Mouse (Mus musculus) spleen, adult 12 weeks (tissue): ENCODE results near the gene Sfn.

ENCODE experiments used
- DNase-seq: peaks from one replicate; pipeline ENCODE4 v3.0.0; 2022; ENCODE audit warnings: low spot score

The Sfn gene

GRCm38 (mm10) chr4:133619473-133620136, 17.6 kb upstream of the Sfn start:
- no peak for DNase-seq

- no peak for DNase-seq
These were observed 16.0 kb upstream of the Sfn start for GRCm38 (mm10) chr4:133617936-133618335.

DNA sequence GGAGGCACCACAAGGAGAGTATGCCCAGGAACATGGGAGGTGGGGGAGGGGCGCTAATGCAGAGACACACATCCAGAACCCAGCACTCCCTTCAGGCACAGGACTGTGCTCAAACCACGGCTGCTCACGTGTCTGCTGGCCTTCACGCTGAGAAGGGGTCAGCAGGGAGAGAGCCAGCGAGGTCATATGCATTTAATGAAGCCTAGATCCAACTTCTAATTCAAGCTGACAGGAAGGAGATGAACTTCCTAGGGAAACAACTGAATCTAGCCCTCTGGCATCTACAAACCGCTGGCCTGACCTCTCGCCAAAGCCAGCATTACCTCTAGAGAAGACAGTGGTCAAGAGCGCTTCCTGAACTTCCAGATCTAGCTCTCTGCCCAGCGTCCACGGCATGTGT, 13.4 kb upstream of the Sfn start:
- no peak for DNase-seq

DNA sequence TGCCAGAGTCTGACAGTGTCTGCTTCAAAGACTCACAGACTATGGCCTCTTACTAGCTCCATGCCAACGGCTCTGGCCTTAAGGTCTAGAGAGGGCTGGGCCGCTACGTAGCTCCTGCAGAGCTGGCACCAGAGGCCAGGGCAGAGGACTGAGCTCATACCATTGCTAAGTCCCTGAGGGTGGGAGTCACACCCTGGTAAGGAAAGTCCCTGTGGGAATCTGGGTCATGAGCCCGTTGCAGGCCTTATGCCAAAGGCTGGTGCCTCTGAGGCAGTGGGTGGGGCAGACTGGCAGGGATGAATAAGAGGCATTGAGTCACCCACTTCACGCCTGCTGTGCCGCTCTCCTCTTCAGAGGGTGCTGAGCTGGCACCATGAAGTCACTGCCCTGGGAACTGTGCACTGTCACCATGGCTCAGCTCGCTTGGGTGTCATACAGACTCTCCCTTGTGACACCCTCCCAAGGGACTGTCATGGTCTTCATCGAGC, 12.3 kb upstream of the Sfn start:
- no peak for DNase-seq

DNA sequence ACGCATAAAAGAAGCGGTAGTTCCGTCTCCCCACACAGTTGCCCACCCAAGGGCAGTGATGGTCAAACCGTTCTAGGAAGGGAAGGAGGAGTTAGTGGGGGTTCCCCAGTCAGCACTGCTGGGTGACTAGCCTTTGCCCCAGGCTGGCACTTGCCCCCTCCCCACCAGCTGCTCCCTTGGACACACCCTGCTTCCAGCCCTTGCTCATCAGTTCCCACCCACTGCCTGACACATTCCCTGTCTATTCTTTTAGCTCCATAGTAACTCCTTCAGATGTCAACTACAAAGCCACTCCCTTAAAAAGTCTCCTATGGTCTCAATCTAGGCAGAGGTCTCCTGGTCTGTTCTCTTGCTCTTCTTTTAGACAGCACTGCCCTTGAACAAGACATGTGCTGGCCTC, 11.9 kb upstream of the Sfn start:
- no peak for DNase-seq

DNA sequence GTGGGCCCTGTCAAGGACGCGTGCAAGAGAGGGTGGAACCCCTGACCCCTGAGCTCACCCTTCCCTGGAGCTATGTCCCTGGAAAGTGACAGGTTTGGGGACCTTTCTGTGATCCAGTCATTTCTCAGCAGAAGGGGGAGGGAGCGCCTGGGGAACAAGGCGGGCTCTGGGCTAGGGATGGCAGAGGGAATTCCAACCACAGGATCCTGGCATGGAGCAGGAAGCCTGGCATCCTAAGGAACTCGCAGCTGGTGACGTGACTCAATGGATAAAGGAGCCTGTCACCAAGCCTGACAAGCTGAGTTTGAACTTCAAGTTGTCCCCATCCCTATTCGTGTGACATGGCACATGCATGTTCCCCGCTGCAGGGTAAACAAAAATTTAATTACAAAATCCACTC, 11.1 kb upstream of the Sfn start:
- DNase-seq: no peak

DNA sequence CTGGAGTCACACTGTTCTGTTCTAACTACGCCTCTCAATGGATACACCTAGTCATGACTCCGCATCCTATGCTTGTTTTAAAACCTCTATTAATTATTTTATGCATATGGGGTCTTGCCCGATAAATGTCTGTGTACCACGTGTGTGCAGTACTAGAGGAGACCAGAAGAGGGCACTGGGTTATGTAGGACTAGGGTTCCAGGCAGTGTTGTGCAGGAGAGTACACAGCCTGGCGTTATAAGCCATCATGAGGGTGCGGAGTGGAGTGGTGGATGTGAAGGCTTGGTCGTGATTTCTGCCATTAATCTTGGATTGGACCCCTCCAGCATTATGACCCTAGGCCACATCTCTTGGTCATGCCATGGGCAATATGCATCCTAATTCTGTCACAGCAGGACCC, 10.4 kb upstream of the Sfn start:
- DNase-seq: no peak

DNA sequence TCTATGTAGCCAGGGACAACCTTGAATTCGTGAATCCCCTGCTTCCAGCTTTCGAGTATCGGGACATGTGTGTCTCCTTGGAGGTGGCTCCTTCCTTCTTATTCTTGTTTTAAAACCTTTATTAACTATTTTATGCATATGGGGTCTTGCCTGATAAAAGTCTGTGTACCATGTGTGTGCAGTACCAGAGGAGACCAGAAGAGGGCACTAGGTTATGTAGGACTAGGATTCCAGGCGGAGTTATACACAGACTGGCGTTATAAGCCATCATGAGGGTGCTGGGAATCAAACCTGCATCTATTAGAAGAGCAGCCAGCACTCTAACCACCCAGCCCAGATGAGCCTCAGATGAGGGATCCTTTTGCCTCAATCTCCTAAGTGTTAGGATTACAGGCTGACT, 9.8 kb upstream of the Sfn start:
- no peak for DNase-seq

DNA sequence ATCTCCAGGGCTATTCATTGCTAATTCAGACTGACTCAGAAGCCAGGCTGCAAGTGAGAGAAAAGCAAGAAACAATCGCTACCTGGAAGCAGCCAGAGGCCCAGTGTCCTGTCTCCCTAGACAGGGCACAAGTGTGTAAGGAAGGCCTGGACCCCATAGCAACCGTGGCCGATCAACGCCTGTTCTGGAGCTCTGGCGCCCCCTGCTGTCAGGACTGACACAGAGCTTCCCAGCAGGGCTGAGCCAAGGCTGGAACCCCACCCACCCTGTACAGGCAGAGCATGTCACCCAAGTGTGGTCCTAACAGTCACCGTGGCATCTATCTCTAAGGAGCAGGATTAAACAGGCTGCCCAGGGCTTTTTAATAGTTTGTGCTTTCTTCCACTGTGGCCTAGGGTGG, 7.8 kb upstream of the Sfn start:
- DNase-seq: peak; percentile 69

- DNase-seq: no peak
These were observed 5.3 kb upstream of the Sfn start for GRCm38 (mm10) chr4:133607284-133607683.

- no peak for DNase-seq
These were observed 3.4 kb upstream of the Sfn start for GRCm38 (mm10) chr4:133605330-133605729.

DNA sequence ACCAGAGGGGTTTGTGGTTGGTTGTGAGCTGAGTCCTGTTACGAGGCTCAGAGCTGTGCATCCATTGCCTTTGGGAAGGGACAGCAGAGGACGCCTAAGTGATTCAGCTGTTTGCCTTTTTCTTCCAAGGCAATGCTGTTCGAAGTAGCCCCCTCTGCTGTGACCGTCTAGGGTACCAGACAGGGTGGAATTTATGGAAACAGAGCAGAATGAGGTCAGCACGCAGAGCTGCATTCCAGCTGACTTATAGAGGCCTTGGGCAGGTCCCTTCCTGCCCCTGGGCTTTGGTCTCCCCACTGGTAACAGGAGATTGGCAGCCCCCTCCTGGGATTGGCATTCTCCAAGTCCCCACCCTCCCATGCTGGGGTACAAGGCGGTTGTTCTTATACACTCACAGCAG, 2.9 kb upstream of the Sfn start:
- no peak for DNase-seq

- no peak for DNase-seq
These were observed 2.2 kb upstream of the Sfn start for GRCm38 (mm10) chr4:133604175-133604574.

DNA sequence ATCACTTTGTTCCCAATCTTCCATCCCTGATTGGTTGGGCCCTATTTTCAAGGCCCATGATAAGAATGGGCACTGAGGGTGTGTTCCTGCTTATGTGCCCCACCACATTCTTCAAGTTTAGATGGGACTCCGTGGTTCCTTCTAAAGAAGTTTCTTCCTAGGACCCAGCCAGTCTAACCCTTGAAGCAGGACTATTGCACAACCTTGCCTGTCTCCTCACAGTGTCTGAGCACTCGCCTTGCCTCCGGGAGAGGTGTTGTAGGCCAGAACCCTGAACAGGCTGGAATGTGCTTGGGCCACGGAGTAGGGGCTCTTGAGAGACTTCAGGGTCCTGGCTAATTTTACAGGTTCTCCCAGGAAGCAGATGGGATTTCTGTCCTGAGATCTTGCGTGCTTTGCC, 1.1 kb upstream of the Sfn start:
- no peak for DNase-seq

GRCm38 (mm10) chr4:133600306-133600705, 1.7 kb downstream of the Sfn start:
- no peak for DNase-seq

DNA sequence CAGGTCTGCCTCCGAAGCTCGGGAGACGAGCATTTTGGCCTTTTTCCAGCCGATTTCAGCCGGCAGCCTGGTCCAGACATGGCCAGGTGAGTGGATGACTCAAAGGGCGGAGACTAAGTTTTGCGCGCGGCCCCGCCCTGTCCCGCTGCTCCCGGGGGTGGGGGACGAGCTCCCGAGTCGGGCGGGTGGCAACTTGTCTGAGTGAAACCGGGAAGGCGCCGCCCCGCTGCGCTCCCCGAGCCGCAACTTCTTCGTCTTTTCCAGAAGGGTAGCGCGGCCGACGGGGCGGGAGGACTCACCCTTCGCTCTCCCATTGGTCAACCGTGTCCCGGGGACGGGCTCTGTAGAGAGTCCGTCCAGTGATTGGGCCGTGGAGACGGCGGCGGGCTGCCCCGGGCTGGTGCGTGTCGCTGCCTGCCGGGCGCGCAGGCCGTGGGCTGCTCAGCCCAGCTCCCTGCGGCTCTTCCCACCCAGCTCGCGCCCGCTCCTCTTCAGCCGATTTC, 2.3 kb downstream of the Sfn start:
- peak; percentile 75 for DNase-seq

GRCm38 (mm10) chr4:133599116-133599515, 2.9 kb downstream of the Sfn start:
- DNase-seq: no peak

GRCm38 (mm10) chr4:133598616-133599015, 3.4 kb downstream of the Sfn start:
- DNase-seq: no peak

- no peak for DNase-seq
These were observed 5.9 kb downstream of the Sfn start for GRCm38 (mm10) chr4:133596084-133596483.

DNA sequence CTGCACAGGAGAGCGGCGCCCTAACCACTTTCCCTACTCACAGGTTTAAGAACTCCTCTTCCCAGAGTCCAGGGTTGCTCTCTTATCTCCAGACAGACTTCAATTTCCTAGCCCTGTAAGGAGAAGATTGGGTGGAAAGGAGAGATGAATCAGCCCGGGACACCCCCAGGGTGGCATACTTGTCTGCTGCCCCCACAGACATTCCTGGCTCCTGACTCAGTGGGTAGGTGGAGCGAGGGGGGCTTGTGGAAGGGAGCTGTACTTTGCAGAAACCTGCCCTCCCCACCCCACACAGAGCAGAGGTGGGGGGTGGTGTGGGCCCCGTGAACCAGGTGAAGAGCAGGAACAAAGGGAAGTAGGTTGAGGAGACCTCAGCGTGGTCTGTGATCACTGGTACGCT, 6.4 kb downstream of the Sfn start:
- DNase-seq: no peak

DNA sequence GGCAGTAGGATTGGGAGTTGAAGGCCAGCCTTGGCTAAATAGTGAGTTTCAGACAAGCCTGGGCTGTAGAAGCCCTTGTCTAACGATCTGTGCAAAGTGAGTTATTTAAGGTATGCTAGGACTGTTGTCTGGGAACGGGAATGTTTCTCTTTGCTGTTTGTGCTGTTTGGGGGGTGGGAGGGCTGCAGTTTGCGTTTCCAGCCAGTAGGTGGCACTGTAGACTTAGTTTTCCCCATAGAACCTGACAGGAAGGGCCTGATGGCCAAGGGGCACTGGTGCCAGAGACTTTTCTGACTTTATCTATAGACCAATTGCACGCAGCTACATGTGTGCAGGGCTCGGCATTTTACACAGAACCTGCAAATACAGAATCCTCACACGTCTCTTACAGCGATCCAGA, 9.4 kb downstream of the Sfn start:
- no peak for DNase-seq

DNA sequence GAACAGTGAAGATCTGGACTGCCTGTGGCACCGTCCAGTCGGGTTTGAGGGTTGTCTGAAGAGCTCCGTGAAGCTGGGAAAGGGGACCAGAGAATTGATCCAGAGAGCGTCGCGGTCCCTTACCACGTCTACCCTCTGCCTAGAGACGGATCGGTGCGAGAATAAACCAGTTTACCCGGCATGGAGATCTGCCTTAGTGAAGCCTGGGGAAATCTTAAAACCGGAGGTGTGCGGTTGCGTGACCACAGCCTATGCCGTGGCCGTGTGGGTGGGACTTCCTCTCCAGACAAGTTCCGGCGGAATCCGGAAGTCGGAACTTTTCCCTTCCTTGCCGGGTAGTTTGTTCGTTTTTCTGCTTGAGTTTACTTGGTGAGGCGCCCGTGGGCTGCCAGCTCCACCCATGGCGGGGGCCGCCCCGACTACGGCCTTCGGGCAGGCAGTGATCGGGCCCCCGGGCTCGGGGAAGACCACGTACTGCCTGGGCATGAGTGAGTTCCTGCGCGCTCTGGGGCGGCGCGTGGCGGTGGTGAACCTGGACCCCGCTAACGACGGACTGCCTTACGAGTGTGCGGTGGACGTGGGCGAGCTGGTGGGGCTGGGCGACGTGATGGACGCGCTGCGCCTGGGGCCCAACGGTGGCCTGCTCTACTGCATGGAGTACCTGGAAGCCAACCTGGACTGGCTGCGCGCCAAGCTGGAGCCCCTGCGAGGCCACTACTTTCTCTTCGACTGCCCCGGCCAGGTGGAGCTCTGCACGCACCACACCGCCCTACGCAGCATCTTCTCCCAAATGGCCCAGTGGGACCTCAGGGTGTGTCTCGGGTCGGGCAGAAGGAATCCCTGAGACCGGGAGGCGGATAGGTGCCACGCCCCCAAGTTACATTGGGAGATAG, 17.7 kb downstream of the Sfn start, which contains the start of gene Gpn2:
TSS of gene Gpn2 (plus strand) at position 304 of the 893 bp plus-strand sequence.
- peak; percentile 65 for DNase-seq

GRCm38 (mm10) chr4:133583690-133584058, 18.3 kb downstream of the Sfn start:
- no peak for DNase-seq
